8 mouse cellular contexts compared by ENCODE assay signal in genomic region chr11:53931091-53931943, GRCm38 (mm10). TPM values are rescaled to one million over a fixed set of nuclear protein-coding genes. Genes with fewer than 3 reads are reported as not detected.
A peak's percentile ranks its signal among the peaks of the same experiment; 100 is the strongest.
DNase-seq lines count a peak whose midpoint lies in the region; ATAC-seq lines count a peak whose summit lies in the region.

No protein-coding gene starts in this region.

- ATAC-seq in CD4-positive, CD25-positive, alpha-beta regulatory T cell, adult 4 months: no peak

- peak; percentile 75 for DNase-seq in CD4-positive, CD25-positive, alpha-beta regulatory T cell, adult 2 months (ENCODE audit: low read depth, low spot score)
- DNase-seq in WW6 (ENCODE audit: low read depth, low spot score): peak; percentile 43
- DNase-seq in cerebellum, postnatal 25 days: peak; percentile 70 to 73
- DNase-seq in heart, adult 8-10 months (ENCODE audit: low spot score): peak; percentile 44
- peak; percentile 66 to 75 for DNase-seq in layer of hippocampus, postnatal 14 days (ENCODE audit: low spot score in 2 of 2)
- peak; percentile 83 for DNase-seq in mesoderm, embryonic 11.5 days (ENCODE audit: low read depth, low spot score)
- peak; percentile 30 to 73 for DNase-seq in spleen, postnatal 4 days (ENCODE audit: low spot score in 2 of 2)

RNA-seq across cellular contexts. Expression of gene Slc22a5, which starts 39.9 kb away (rescaled TPM):
- 10 to 100 TPM; 25.9 to 29.3 TPM for polyA plus RNA-seq in CD4-positive, CD25-positive, alpha-beta regulatory T cell, adult 4 months (2017; shearing (Covaris generic))
- total RNA-seq in heart, adult 8-10 months (2022): 10 to 100 TPM; 19.8 to 26.2 (median 23.5) TPM
- total RNA-seq in layer of hippocampus, postnatal 14 days (2021): 10 to 100 TPM; 12.4 to 13.5 TPM

RNA-seq across cellular contexts. Expression of gene Slc22a21, which starts 48.8 kb away (rescaled TPM):
- polyA plus RNA-seq in CD4-positive, CD25-positive, alpha-beta regulatory T cell, adult 4 months (2017; shearing (Covaris generic)): under 1 TPM in 1 of 2 experiments, not detected in 1; 0.55 TPM
- 1 to 10 TPM; 1.8 to 2.0 (median 1.9) TPM for total RNA-seq in heart, adult 8-10 months (2022)
- total RNA-seq in layer of hippocampus, postnatal 14 days (2021): 1 to 10 TPM; 2.9 to 4.2 TPM
